Mouse (Mus musculus) midbrain, embryonic 11.5 days (tissue): ENCODE results near the gene Itgal. TPM values are rescaled to one million over a fixed set of nuclear protein-coding genes. Genes with fewer than 3 reads are reported as not detected.
"Not testable (repeated sequence)": the region's sequence is repeated elsewhere in the genome, so short reads cannot be mapped to it uniquely, and the experiment has no call there.

Experiments used
- ATAC-seq: fragments of 200-750 bp; cut with Nextera tagmentation; 2 replicates; pipeline ENCODE4 v1.8.0; 2017; ENCODE audit warnings: moderate TSS enrichment, moderate library complexity; ENCODE audit not compliant: low FRiP score
- DNase-seq: peaks from one replicate; pipeline ENCODE4 v3.0.0; 2015; ENCODE audit warnings: low spot score; ENCODE audit errors: missing footprints
- H3K27ac ChIP-seq: fragments of 300-500 bp; sonication (generic); 2 replicates; pipeline ENCODE4 v1.5.1; 2014; ENCODE audit warnings: low read depth, low read length
- H3K27me3 ChIP-seq: fragments of 300-500 bp; sonication (generic); 2 replicates; pipeline ENCODE4 v1.6.1; 2014; ENCODE audit warnings: mild to moderate bottlenecking, low read length, moderate library complexity, mixed read lengths; ENCODE audit not compliant: control insufficient read depth, insufficient read depth
- H3K36me3 ChIP-seq: fragments of 300-500 bp; sonication (generic); 2 replicates; pipeline ENCODE4 v1.6.1; 2014; ENCODE audit warnings: mild to moderate bottlenecking, low read length, moderate library complexity, mixed read lengths; ENCODE audit not compliant: control insufficient read depth, insufficient read depth
- H3K4me1 ChIP-seq: fragments of 300-500 bp; sonication (generic); 2 replicates; pipeline ENCODE4 v1.6.1; 2014; ENCODE audit warnings: low read length; ENCODE audit not compliant: control insufficient read depth, insufficient read depth
- H3K4me2 ChIP-seq: fragments of 300-500 bp; sonication (generic); 2 replicates; pipeline ENCODE4 v1.6.1; 2014; ENCODE audit warnings: mild to moderate bottlenecking, moderate library complexity
- H3K4me3 ChIP-seq: fragments of 300-500 bp; sonication (generic); 2 replicates; pipeline ENCODE4 v1.5.1; 2014; ENCODE audit warnings: low read depth, low read length
- H3K9ac ChIP-seq: fragments of 300-500 bp; sonication (generic); 2 replicates; pipeline ENCODE4 v1.6.1; 2014; ENCODE audit warnings: low read length
- H3K9me3 ChIP-seq: fragments of 300-500 bp; sonication (generic); 2 replicates; pipeline ENCODE4 v1.6.1; 2016; ENCODE audit warnings: low read length; ENCODE audit not compliant: control insufficient read depth
- WGBS: fragments of 180-500 bp; shearing (Covaris S2); extraction: QIAGEN DNeasy Blood & Tissue Kit; methylation state at CpG from one replicate; pipeline ENCODE4 v1.1.7; 2014; 5-methylcytosine and 5-hydroxymethylcytosine counted together
- polyA plus RNA-seq: library from polyadenylated mRNA; unstranded; fragments of >200 nt; fragmentation: Nextera tagmentation; extraction: Ambion mirVana; gene quantifications from 2 replicates; pipeline ENCODE4 v1.2.1, GENCODE M21; 2014

Gene Itgal
- 0.63 and 0.69 TPM in 2 replicates for polyA plus RNA-seq

DNA sequence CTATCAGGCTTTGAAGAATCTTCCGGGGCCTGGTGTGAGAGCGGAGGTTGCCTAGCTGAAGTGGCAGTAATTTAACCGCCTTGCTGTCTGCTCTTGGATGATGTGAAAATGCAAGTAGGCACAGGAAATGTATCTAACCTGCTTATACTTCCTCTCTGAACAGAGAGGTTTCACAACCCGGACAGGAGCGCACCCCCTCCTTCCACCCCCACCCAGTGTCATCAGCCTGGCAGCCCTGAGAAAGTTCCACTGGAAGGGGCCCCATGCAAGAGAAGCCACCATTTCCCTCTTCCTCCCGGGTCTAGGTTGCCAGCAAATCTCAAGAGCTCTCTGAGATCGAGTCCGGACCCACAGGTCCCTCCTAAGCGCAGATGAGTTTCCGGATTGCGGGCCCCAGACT is at the start of gene Itgal:
Gene Itgal, plus strand, starts transcription at position 163 of the 400 bp plus-strand sequence.
- no peaks in the 10 kb centered on the region for H3K9me3 ChIP-seq
- H3K9ac ChIP-seq: no peak within 1 kb of the TSS
- WGBS: 82% methylated on average over 11 of the region's 11 CpGs
- H3K4me1 ChIP-seq: no peaks in the 10 kb centered on the region
- DNase-seq (no peak), ATAC-seq (no peak)
- H3K4me2 ChIP-seq: no peak within 1 kb of the TSS
- no peaks in the 10 kb centered on the region for H3K36me3 ChIP-seq
- no peaks in the 10 kb centered on the region for H3K27me3 ChIP-seq
- no peak within 1 kb of the TSS for H3K4me3 ChIP-seq
- no peak within 1 kb of the TSS for H3K27ac ChIP-seq

DNA sequence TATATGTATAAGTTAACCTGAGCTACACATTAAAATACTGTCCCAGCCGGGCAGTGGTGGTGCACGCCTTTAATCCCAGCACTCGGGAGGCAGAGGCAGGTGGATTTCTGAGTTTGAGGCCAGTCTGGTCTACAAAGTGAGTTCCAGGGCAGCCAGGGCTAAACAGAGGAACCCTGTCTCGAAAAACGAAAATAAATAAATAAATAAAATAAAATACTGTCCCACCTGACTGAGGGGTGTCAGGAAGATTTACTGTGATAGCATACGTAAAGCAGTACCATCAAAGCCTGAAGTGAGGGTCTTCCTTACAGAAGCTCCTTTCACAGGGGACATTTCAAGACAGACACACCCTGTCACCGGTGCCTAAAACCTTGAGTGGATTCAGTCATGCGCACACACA is 45.5 kb upstream of the Itgal start:
- H3K27ac ChIP-seq, H3K4me2 ChIP-seq, H3K27me3 ChIP-seq, H3K4me3 ChIP-seq, H3K9ac ChIP-seq, H3K9me3 ChIP-seq, H3K36me3 ChIP-seq, DNase-seq, ATAC-seq: not testable (repeated sequence)
- H3K4me1 ChIP-seq: peaks cover 12% of the 10 kb centered on the region
- WGBS: 94% methylated on average over 8 of the region's 8 CpGs

DNA sequence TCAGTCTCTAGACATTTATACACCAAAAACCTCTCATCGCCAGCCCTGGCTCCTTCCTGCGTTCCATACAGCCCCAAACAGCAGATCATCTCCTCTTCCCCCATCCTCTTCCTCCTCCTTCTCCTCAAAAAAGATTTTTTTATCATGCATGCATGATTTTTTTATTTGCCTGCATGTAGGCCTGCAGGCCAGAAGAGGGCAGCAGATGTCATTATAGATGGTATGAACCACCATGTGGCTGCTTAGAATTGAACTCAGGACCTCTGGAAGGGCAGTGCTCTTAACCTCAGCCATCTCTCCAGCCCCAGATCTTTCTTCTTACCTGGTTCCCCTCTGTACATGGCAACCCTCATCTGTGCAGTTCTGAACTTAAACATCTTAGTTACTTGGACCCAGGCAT is 43.6 kb upstream of the Itgal start:
- Histone ChIP-seq H3K36me3 (peaks cover 3% of the 10 kb centered on the region; the same call in 1 of the 2 replicates), H3K27ac (no peak overlapping the region), H3K9me3 (no peaks in the 10 kb centered on the region), H3K27me3 (no peaks in the 10 kb centered on the region), H3K4me1 (peaks cover 7% of the 10 kb centered on the region), H3K4me3 (no peak overlapping the region), H3K4me2 (no peak overlapping the region), H3K9ac (no peak overlapping the region)
- ATAC-seq (no peak), DNase-seq (no peak)
- WGBS: 83% methylated on average over 2 of the region's 2 CpGs

DNA sequence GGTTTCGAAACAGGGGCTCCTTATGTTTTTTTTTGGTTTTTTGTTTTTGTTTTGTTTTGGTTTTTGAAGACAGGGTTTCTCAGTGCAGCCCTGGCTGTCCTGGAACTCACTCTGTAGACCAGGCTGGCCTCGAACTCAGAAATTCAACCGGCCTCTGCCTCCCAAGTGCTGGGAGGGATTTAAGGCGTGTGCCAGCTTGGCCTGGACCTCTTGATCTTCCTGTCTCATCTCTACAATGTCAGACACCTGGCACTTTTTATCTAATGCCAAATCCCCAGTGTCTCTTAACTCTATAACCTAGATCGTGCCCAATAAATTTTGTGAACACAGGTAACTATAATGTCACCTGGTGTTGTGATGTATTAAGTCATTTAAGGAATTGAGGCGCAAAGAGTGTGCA is 42.7 kb upstream of the Itgal start:
- H3K4me1 ChIP-seq: peaks cover 7% of the 10 kb centered on the region
- ATAC-seq: no peak
- H3K9me3 ChIP-seq: no peaks in the 10 kb centered on the region
- H3K36me3 ChIP-seq: peaks cover under 1% of the 10 kb centered on the region; the same call in 1 of the 2 replicates
- no peak for DNase-seq
- 89% methylated on average over 6 of the region's 6 CpGs for WGBS
- H3K27me3 ChIP-seq: no peaks in the 10 kb centered on the region
- peak overlapping the region; percentile 92 for H3K4me2 ChIP-seq
- H3K4me3 ChIP-seq: peak overlapping the region; percentile 52
- H3K27ac ChIP-seq: no peak overlapping the region; the same call in 1 of the 2 replicates
- H3K9ac ChIP-seq: peak overlapping the region; percentile 75

DNA sequence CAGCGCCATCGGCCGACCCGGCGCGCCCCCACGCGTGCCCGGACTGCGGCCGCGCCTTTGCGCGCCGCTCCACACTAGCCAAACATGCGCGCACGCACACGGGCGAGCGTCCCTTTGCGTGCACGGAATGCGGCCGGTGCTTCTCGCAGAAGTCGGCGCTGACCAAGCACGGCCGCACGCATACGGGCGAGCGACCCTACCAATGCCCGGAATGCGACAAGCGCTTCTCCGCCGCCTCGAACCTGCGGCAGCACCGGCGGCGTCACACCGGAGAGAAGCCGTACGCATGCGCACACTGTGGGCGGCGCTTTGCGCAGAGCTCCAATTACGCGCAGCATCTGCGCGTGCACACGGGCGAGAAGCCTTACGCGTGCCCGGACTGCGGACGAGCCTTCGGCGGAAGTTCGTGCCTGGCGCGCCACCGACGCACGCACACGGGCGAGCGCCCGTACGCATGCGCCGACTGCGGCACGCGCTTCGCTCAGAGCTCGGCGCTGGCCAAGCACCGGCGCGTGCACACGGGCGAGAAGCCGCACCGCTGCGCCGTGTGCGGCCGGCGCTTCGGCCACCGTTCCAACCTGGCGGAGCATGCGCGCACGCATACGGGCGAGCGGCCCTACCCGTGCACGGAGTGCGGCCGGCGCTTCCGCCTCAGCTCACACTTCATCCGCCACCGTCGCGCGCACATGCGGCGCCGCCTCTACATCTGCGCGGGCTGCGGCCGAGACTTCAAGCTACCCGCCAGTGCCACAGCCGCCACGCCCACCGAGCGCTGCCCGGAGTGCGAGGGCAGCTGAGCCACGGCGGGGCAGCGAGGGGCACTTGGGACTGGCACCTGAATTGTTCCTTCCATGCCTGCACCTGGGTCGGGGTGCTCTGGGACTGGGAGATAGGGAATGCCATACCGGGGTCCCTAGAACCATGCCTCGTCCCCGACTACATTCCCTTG is 42.0 kb upstream of the Itgal start:
- Histone ChIP-seq H3K4me2 (peak overlapping the region; percentile 92), H3K4me1 (peaks cover 7% of the 10 kb centered on the region), H3K27ac (peak overlapping the region; percentile 85), H3K36me3 (no peaks in the 10 kb centered on the region), H3K9ac (peak overlapping the region; percentile 79), H3K9me3 (no peaks in the 10 kb centered on the region), H3K27me3 (no peaks in the 10 kb centered on the region), H3K4me3 (peak overlapping the region; percentile 52)
- peak; percentile 100 for DNase-seq
- under 1% methylated on average over 136 of the region's 136 CpGs for WGBS
- ATAC-seq: peak; percentile 96

DNA sequence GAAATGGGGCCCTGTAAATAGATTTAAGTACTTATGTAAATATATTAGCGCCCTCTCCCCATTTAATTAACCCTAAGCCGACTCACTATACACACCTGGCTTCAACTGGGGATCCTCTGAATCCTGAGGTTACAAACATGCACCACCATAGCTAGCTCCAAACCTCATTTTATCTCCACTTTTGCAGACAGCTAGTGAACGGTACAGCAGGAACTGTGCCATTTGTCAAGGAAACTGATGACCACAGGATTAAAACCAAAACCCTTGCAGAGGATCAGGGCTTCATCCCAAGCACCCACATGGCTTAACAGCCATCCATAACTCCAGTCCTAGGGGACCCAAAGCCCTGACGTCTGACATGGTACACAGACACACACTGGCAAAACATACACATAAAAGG is 41.1 kb upstream of the Itgal start:
- H3K4me2 ChIP-seq: peak overlapping the region; percentile 92
- 34% methylated on average over 4 of the region's 4 CpGs for WGBS
- H3K27ac ChIP-seq: no peak overlapping the region
- no peaks in the 10 kb centered on the region for H3K9me3 ChIP-seq
- H3K4me1 ChIP-seq: peaks cover 15% of the 10 kb centered on the region
- DNase-seq (no peak), ATAC-seq (no peak)
- H3K36me3 ChIP-seq: no peaks in the 10 kb centered on the region
- peak overlapping the region; percentile 52 for H3K4me3 ChIP-seq
- H3K9ac ChIP-seq: peak overlapping the region; percentile 79
- no peaks in the 10 kb centered on the region for H3K27me3 ChIP-seq

DNA sequence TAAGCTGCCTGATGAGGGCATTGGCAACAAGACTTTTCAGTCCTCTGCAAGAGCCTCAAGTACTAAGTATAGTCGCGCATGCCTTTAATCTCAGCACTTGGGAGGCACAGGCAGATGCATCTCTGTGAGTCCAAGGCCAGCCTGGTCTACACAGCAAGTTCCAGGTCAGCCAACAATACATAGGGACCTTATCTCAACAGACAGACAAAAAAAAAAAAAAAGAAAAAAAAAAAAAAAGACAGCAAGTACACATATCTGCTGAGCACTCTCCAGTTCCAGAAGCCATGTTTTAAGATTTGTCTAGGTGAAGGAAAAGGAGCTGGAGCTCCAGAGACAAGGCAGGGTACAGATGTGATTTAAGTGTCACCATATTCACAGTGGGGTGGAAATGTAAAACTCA is 40.1 kb upstream of the Itgal start:
- 88% methylated on average over 2 of the region's 2 CpGs for WGBS
- Histone ChIP-seq H3K4me3 (no peak overlapping the region), H3K36me3 (no peaks in the 10 kb centered on the region), H3K27me3 (no peaks in the 10 kb centered on the region), H3K27ac (no peak overlapping the region), H3K9me3 (no peaks in the 10 kb centered on the region), H3K9ac (no peak overlapping the region), H3K4me1 (peaks cover 17% of the 10 kb centered on the region), H3K4me2 (no peak overlapping the region)
- DNase-seq: no peak
- no peak for ATAC-seq

DNA sequence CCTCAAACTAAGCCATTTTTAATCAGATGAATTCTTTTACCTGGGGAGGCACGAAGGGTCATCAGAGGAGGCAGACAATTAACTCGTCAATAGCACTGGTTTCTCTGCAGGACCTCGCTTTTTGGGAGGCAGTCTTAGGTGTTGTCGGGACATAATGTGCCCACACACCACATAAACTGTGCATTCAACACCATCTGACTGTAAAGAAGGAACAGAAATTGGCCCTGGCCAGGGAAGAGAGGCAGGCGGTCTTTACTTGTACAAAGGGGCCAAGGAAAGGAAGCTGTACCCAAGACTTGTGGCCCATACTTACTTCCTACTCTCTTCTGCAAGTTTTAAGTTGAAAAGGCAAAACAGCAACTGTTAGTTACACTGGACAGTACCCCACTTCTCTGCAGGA is 39.5 kb upstream of the Itgal start:
- Histone ChIP-seq H3K4me1 (peaks cover 20% of the 10 kb centered on the region), H3K27ac (no peak overlapping the region), H3K36me3 (no peaks in the 10 kb centered on the region), H3K9me3 (no peaks in the 10 kb centered on the region), H3K4me2 (no peak overlapping the region), H3K9ac (no peak overlapping the region), H3K27me3 (no peaks in the 10 kb centered on the region), H3K4me3 (no peak overlapping the region)
- 89% methylated on average over 5 of the region's 5 CpGs for WGBS
- DNase-seq (no peak), ATAC-seq (no peak)

DNA sequence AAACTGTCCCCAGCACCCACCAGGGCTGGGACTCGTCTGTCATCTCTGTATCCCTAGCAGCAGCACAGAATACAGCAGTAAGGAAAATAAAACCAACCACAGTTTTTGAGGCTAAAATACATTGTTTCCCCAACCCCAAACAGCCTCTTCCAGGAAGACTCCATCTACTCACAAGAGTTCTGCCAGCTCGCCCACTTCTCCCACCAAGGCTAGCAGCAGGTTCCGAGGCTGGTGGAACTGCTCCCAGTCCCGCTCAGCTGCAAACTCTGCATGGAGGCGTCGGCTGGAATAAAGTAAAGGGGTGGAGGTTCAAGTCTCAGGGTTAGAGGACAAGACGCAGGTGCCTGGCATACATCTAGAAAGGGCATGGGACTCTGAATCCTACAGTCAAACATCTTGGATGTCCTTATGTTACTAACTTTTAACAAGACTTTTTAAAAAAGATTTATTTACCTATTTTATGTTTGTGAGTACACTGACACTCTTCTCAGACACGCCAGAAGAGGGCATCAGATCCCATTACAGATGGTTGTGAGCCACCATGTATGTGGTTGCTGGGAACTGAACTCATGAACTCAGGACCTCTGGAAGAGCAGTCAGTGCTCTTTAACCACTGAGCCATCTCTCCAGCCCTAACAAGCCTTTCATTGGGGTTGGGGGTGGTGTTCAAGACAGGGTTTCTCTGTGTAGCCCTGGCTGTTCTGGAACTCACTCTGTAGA is 36.7 kb upstream of the Itgal start:
- ATAC-seq (no peak), DNase-seq (peak; percentile 72)
- no peaks in the 10 kb centered on the region for H3K36me3 ChIP-seq
- H3K4me2 ChIP-seq: peak overlapping the region; percentile 83
- H3K9me3 ChIP-seq: no peaks in the 10 kb centered on the region
- H3K27ac ChIP-seq: no peak overlapping the region
- no peaks in the 10 kb centered on the region for H3K27me3 ChIP-seq
- peak overlapping the region; percentile 59 for H3K4me3 ChIP-seq
- WGBS: 74% methylated on average over 8 of the region's 8 CpGs
- peaks cover 20% of the 10 kb centered on the region for H3K4me1 ChIP-seq
- H3K9ac ChIP-seq: peak overlapping the region; percentile 77
